ENCODE assay signal across 8 mouse cellular contexts in the genomic region with DNA sequence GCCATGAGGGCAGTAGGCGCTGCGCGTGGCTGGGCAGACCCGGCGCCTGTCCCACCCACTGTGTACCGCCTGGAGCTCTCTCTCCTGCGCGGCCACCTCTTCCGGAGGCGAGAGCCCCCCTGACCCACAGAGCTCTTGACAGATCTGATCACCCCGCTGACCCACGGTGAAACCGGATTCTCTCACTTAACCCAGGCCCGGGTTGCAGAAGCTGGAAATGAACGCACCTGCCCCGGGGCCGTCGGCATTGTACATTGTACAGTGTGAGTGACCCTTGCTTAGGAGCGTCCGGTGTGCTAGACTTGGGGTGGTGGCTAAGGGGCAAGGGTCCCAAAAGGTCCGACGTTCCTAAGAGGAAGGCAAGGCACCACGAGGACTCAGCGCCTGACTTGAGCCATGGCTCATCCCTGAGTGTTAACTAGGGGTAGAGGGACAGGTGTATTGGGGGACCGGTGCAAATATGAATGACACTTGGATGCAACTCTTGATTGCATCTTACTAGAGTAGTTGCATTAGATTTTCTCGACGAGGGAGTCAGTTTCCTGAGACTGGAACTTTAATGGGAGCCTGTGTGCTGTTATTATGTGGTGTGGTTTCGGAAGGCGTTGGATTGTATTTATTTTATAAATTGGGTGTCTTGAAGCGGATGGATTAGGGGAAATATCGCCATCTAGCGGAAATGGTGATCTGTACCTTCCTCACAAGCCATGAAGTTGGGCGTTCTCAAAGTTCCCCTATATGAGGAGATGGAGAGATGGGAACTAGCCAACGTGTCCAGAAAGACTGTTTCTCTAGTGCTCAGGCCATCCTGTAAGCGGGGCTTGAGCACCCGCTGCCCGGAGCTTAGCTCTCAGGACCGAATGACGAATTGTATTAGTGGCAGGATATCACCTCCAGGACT. TPM values are rescaled to one million over a fixed set of nuclear protein-coding genes. Genes with fewer than 3 reads are reported as not detected.
DNase-seq lines count a peak whose midpoint lies in the region; ATAC-seq and TF ChIP-seq lines count a peak whose summit lies in the region.

No protein-coding gene starts in this region.

- under 1% methylated on average over 39 of the region's 39 CpGs for WGBS in embryonic facial prominence, embryonic 13.5 days
- under 1% methylated on average over 39 of the region's 39 CpGs for WGBS in heart, embryonic 15.5 days
- under 1% methylated on average over 39 of the region's 39 CpGs for WGBS in kidney, postnatal 0 days

- 0 out of 2 replicates have a peak, but pooled peaks have one; percentile 11 for TF ChIP-seq CTCF in bone marrow macrophage, adult 2 months (IDR thresholded peaks at IDR 0.05; ENCODE audit: low read depth, low read length)
- peak; percentile 85 for TF ChIP-seq CTCF in kidney, postnatal 0 days (IDR thresholded peaks at IDR 0.05; ENCODE audit: low read depth)

- TF ChIP-seq POLR2A in bone marrow macrophage, adult 2 months (IDR thresholded peaks at IDR 0.05; ENCODE audit: borderline replicate concordance, low read depth, low read length): no peak

- peak; percentile 74 for DNase-seq in CD4-positive, CD25-positive, alpha-beta regulatory T cell, adult 2 months (ENCODE audit: low read depth, low spot score)
- peak; percentile 97 for DNase-seq in kidney, postnatal 0 days (ENCODE audit: low spot score)
- DNase-seq in liver: peak; percentile 19
- peak; percentile 58 for DNase-seq in naive thymus-derived CD4-positive, alpha-beta T cell, adult 2 months (ENCODE audit: low read depth)
- peak; percentile 39 for DNase-seq in thymus, postnatal 4 days

- no peak overlapping the region for H3K4me3 ChIP-seq in bone marrow macrophage, adult 2 months (ENCODE audit: insufficient read depth, low read length)
- peak overlapping the region; percentile 66 for H3K4me3 ChIP-seq in embryonic facial prominence, embryonic 13.5 days
- H3K4me3 ChIP-seq in heart, embryonic 15.5 days: peak overlapping the region; percentile 63
- peak overlapping the region; percentile 55 for H3K4me3 ChIP-seq in kidney, postnatal 0 days (replicated peaks; ENCODE audit: low read depth, low read length)

- H3K4me1 ChIP-seq in bone marrow macrophage, adult 2 months (ENCODE audit: control insufficient read depth, insufficient read depth, low read length): no peaks in the 10 kb centered on the region
- H3K4me1 ChIP-seq in embryonic facial prominence, embryonic 13.5 days: peaks cover 35% of the 10 kb centered on the region
- H3K4me1 ChIP-seq in heart, embryonic 15.5 days (replicated peaks): peaks cover 31% of the 10 kb centered on the region
- H3K4me1 ChIP-seq in kidney, postnatal 0 days (replicated peaks; ENCODE audit: insufficient read depth, low read length): peaks cover 8% of the 10 kb centered on the region

- ATAC-seq in embryonic facial prominence, embryonic 13.5 days (ENCODE audit: insufficient number of reproducible peaks, insufficient read depth, low FRiP score, low TSS enrichment, low read depth): peak; percentile 54; the same call in 1 of the 2 replicates
- peak; percentile 31; the same call in 1 of the 2 replicates for ATAC-seq in heart, embryonic 15.5 days (replicated peaks; ENCODE audit: insufficient number of reproducible peaks, insufficient read depth, low FRiP score, low read depth)
- ATAC-seq in kidney, postnatal 0 days (replicated peaks; ENCODE audit: low FRiP score, low read depth): peak; percentile 55

- no peaks in the 10 kb centered on the region for H3K36me3 ChIP-seq in embryonic facial prominence, embryonic 13.5 days
- no peaks in the 10 kb centered on the region for H3K36me3 ChIP-seq in heart, embryonic 15.5 days
- no peaks in the 10 kb centered on the region for H3K36me3 ChIP-seq in kidney, postnatal 0 days (ENCODE audit: insufficient read depth, low read length)

- no peaks in the 10 kb centered on the region for H3K9me3 ChIP-seq in embryonic facial prominence, embryonic 13.5 days
- H3K9me3 ChIP-seq in heart, embryonic 15.5 days (replicated peaks): no peaks in the 10 kb centered on the region
- no peaks in the 10 kb centered on the region for H3K9me3 ChIP-seq in kidney, postnatal 0 days (replicated peaks; ENCODE audit: low read length)

- H3K27ac ChIP-seq in bone marrow macrophage, adult 2 months (ENCODE audit: insufficient read depth, low read depth, low read length): no peak overlapping the region
- H3K27ac ChIP-seq in embryonic facial prominence, embryonic 13.5 days: peak overlapping the region; percentile 60; the same call in 1 of the 2 replicates
- H3K27ac ChIP-seq in heart, embryonic 15.5 days: no peak overlapping the region
- no peak overlapping the region for H3K27ac ChIP-seq in kidney, postnatal 0 days

- peak overlapping the region; percentile 100 for H3K4me2 ChIP-seq in embryonic facial prominence, embryonic 13.5 days
- H3K4me2 ChIP-seq in heart, embryonic 15.5 days: peak overlapping the region; percentile 99
- peak overlapping the region; percentile 99 for H3K4me2 ChIP-seq in kidney, postnatal 0 days (ENCODE audit: low read length)

- peaks cover 87% of the 10 kb centered on the region for H3K27me3 ChIP-seq in embryonic facial prominence, embryonic 13.5 days
- peaks cover 81% of the 10 kb centered on the region for H3K27me3 ChIP-seq in heart, embryonic 15.5 days
- H3K27me3 ChIP-seq in kidney, postnatal 0 days (ENCODE audit: insufficient read depth, low read length): peaks cover 9% of the 10 kb centered on the region; the same call in 1 of the 2 replicates

- H3K9ac ChIP-seq in embryonic facial prominence, embryonic 13.5 days: peak overlapping the region; percentile 76
- H3K9ac ChIP-seq in heart, embryonic 15.5 days: peak overlapping the region; percentile 57
- H3K9ac ChIP-seq in kidney, postnatal 0 days (ENCODE audit: low read depth, low read length): peak overlapping the region; percentile 50; the same call in 1 of the 2 replicates

RNA-seq across cellular contexts. Expression of a gene that starts 1.0 kb away (rescaled TPM):
- polyA plus RNA-seq in bone marrow macrophage, adult 2 months (2012; ENCODE audit: insufficient read depth, insufficient read length, missing spikeins): not detected in 2 replicates
- polyA plus RNA-seq in embryonic facial prominence, embryonic 13.5 days (2015; fragmentation: Nextera tagmentation; extraction: Ambion mirVana): 21.8 and 23.6 TPM in 2 replicates
- 3.3 and 5.9 TPM in 2 replicates for polyA plus RNA-seq in heart, embryonic 15.5 days (2015; fragmentation: Nextera tagmentation; extraction: Ambion mirVana)
- 6.6 and 6.7 TPM in 2 replicates for polyA plus RNA-seq in kidney, postnatal 0 days (2015; fragmentation: Nextera tagmentation; extraction: Ambion mirVana)

Comparison
In these comparisons a context has a peak if more than half of its experiments do, and no peak if none do; other contexts are left out.
1. DNase-seq: peak in every context shown above with its lines; median percentile 97 in kidney, postnatal 0 days; 74 in CD4-positive, CD25-positive, alpha-beta regulatory T cell, adult 2 months; 58 in naive thymus-derived CD4-positive, alpha-beta T cell, adult 2 months; 39 in thymus, postnatal 4 days; 19 in liver.